Mouse (Mus musculus) bone marrow, adult 2 months (tissue): ENCODE measurements around the gene Fcgr2b. TPM values are rescaled to one million over a fixed set of nuclear protein-coding genes. Genes with fewer than 3 reads are reported as not detected.

ENCODE experiments used
- H3K27ac ChIP-seq: fragments of 200-500 bp; 2 replicates; pipeline ENCODE4 v1.5.1; 2012; ENCODE audit warnings: low read depth, mild to moderate bottlenecking, control low read depth, inconsistent platforms, low read length; ENCODE audit not compliant: control insufficient read depth, poor library complexity, insufficient read depth
- H3K4me1 ChIP-seq: fragments of 200-500 bp; 2 replicates; pipeline ENCODE4 v1.6.1; 2011; ENCODE audit warnings: low read length; ENCODE audit not compliant: control insufficient read depth, insufficient read depth
- H3K4me3 ChIP-seq: fragments of 200-500 bp; replicated peaks from 2 replicates; pipeline ENCODE3; 2011; ENCODE audit warnings: mild to moderate bottlenecking, low read depth, low read length, control low read depth; ENCODE audit not compliant: control insufficient read depth
- CTCF ChIP-seq: fragments of 200-500 bp; IDR thresholded peaks from 2 replicates; pipeline ENCODE4 v1.5.1; 2011; ENCODE audit warnings: low read length, control low read depth; ENCODE audit not compliant: control insufficient read depth, insufficient read depth
- POLR2A ChIP-seq: fragments of 200-500 bp; IDR thresholded peaks from 2 replicates; pipeline ENCODE4 v1.6.1; 2011; ENCODE audit warnings: low read depth, mild to moderate bottlenecking, control low read depth, low read length, borderline replicate concordance; ENCODE audit not compliant: control insufficient read depth
- WGBS: fragments of 180-500 bp; shearing (Covaris S2); methylation state at CpG from one replicate; pipeline ENCODE4 v1.1.7; 2018; 5-methylcytosine and 5-hydroxymethylcytosine counted together
- polyA plus RNA-seq: library from polyadenylated mRNA; stranded (reverse); fragments of >200 nt; gene quantifications from 2 replicates; pipeline ENCODE4 v1.2.4, GENCODE M21; 2011; ENCODE audit warnings: low replicate concordance; ENCODE audit not compliant: missing spikeins, insufficient read depth, insufficient read length

The Fcgr2b gene
- polyA plus RNA-seq, 1 experiment: 75.4 TPM

DNA sequence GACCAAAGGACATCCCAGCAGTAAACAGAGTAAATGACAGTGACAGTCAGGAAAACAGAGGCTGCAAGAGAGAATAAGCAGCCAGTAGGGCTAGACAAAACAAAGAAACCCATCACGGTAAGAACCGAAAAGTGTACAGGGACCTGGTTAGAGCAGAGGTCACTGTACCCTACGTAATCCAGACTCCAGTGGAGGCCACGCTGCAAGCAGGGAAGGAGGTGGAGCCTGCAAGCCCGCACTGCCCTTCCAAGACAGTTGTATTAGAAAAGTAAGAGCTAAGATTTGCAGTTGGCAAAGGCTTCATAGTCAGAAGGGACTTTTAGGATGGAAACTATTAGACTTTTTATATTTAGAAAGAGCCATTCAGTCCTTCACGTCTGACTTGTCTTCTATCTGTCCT, 49.4 kb downstream of the Fcgr2b start:
- peaks cover 5% of the 10 kb centered on the region for H3K4me1 ChIP-seq
- peak overlapping the region; percentile 76 for H3K27ac ChIP-seq
- WGBS: 65% methylated on average over 6 of the region's 6 CpGs
- no peak for TF ChIP-seq POLR2A
- no peak for TF ChIP-seq CTCF
- peak overlapping the region; percentile 65 for H3K4me3 ChIP-seq

DNA sequence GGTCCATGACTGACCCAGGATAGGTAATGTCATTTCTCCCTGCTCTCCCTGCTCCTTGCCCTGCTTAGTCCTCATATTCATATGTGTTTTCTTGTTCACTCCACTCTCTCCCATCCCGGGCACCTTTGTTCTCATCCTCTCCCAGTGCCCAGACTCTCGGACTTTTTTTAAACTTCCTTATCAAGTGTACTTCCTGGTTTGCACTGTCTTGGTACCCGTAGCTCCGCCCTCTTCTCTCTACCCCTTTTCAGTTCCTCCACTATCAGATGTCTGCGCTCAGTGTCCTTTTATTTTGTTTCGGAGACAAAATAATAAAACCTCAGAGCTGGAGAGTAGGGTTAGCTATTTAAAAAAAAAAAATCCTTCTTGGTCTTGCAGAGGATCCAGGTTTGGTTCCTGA, 51.9 kb downstream of the Fcgr2b start:
- TF ChIP-seq CTCF (no peak), POLR2A (no peak)
- WGBS: 14% methylated on average over 6 of the region's 6 CpGs
- H3K4me1 ChIP-seq: peaks cover 5% of the 10 kb centered on the region
- H3K4me3 ChIP-seq: peak overlapping the region; percentile 62
- peak overlapping the region; percentile 54; the same call in 1 of the 2 replicates for H3K27ac ChIP-seq

DNA sequence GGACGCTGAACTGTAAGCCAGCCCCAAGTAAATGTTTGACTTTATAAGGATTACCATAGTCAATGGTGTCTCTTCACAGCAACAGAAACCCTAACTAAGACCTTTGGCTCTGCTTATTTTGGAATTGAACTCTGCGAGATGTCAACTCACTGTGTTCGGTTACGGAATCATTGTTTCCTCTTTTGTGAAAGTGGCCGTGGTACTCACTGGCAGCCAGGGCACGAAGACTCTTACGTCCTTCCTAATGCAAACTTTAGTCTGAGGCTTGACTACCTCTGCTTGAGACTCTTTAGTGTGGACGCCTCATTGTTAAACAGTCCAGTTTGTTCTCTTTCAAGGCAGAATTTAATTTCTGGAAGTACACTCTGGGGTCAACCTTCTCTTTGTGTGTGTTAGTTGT, 57.0 kb downstream of the Fcgr2b start:
- H3K4me1 ChIP-seq: peaks cover 5% of the 10 kb centered on the region
- peak overlapping the region; percentile 69 for H3K27ac ChIP-seq
- no peak overlapping the region for H3K4me3 ChIP-seq
- 60% methylated on average over 8 of the region's 8 CpGs for WGBS
- TF ChIP-seq POLR2A (no peak), CTCF (no peak)

DNA sequence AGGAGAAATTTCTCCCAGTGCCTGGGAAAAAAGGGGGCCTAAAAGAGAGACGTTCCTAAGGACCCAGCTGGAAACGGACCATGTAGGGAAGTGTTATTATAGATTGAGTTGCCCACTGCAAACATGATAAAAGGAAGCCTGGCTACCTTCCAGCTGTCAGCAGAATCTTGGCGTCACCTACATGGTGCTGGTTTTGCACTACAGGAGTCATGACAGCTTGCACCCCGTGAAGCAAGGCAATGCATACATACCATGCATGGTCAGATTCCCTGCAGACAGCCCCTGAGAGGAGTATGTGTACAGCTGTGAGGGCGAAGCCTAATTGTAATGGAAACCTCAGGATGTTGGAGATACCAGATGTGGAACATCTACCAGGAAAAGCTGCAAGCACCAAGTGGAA, 60.7 kb downstream of the Fcgr2b start:
- no peak overlapping the region for H3K4me3 ChIP-seq
- WGBS: 60% methylated on average over 5 of the region's 5 CpGs
- no peak for TF ChIP-seq CTCF
- no peak for TF ChIP-seq POLR2A

DNA sequence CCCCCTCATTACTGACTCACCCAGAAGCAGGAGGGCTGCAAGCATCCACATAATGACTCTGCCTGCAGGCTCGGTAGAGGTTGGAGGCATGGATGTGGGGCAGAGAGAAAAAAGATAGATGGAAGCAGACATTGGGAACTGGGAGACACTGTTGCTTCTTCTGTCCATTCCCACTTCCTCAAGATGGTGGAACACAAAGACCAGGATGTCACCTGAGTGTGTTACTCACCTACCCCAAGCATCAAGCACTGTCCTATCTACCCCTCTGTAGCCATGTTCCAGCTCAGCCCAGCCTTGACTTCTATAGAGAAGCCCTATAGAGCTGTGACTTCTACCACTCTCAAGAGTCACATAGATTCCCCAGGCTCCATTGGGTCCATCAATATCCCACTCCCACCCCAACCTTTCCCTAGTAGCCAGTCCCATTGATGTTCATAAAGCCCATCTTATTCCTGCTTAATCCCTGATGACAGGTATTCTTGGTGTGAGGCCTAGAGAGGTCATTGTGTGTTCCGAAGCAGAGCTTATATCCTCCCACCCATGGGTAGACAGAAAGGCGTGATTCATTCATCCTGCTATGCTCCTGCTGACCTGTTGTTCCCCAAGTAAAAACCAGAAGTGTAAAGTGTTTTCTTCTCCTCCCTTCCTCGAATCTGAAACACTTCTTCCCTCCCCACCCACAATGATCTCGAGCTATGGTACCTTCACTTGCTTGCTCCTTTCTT, 63.3 kb downstream of the Fcgr2b start, which contains the start of gene Fcrlb:
Gene Fcrlb (minus strand): TSS at position 51 of the 725 bp plus-strand sequence.
- 63% methylated on average over 5 of the region's 5 CpGs for WGBS
- H3K27ac ChIP-seq: no peak within 1 kb of the TSS
- TF ChIP-seq POLR2A: no peak
- no peak for TF ChIP-seq CTCF
- H3K4me3 ChIP-seq: no peak within 1 kb of the TSS
- 0 out of 2 replicates have a peak, but pooled peaks cover 2% of the 10 kb centered on the region for H3K4me1 ChIP-seq

More for the DNA sequence above, 60.7 kb downstream of the Fcgr2b start:
- Histone ChIP-seq H3K4me1 (peaks cover 3% of the 10 kb centered on the region), H3K27ac (no peak overlapping the region)

DNA sequence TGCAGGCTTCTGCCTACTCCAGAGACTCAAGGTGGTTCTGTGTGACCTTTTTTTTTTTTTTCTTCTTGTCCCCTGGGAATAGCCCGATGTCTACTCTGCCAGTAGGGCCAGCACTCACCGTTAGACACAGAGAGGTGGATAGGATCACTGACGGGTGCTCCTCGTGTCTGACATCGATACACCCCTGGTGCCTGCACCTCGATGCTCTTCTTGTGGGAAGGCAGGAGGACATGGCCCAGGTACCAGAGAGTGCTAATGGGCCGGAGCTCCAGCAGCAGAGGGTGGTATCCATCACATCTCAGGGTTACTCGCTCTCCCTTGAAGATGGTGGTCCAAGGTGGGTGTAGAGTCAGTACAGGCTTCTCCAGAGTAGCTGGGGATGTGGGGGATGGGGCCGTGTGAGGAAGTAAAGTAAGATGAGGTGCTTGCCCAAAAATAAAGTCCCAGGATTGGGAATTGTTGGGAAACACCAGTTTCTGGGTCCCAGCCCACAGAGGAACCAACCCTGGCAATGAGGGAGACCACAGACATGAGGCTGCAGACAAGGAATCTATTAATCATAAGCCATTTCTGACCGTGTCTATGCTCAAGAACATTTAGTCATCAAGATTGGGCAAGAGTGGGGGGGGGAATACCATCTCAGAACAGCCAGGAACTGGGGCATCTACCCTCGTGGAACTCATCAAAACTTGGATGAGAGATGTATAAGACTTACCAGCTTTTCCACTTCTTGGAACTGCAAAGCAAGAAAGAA, 64.3 kb downstream of the Fcgr2b start:
- H3K4me3 ChIP-seq: no peak overlapping the region
- TF ChIP-seq CTCF (no peak), POLR2A (no peak)
- no peak overlapping the region for H3K27ac ChIP-seq
- WGBS: 66% methylated on average over 11 of the region's 11 CpGs
- 0 out of 2 replicates have a peak, but pooled peaks cover 2% of the 10 kb centered on the region for H3K4me1 ChIP-seq

Other genes starting within 250 kb of the Fcgr2b start
- 3.8 and 7.7 TPM in 2 replicates for gene Atf6, start 108.8 kb downstream of the Fcgr2b start, polyA plus RNA-seq
- 2.4 and 4.4 TPM in 2 replicates for gene Gm26620, start 91.5 kb downstream of the Fcgr2b start, polyA plus RNA-seq
- gene Dusp12, start 91.0 kb downstream of the Fcgr2b start, polyA plus RNA-seq: 7.5 and 18.2 TPM in 2 replicates
- gene Fcrlb, start 63.6 kb downstream of the Fcgr2b start, polyA plus RNA-seq: not detected in 2 replicates
- gene Fcrla, start 49.0 kb downstream of the Fcgr2b start, polyA plus RNA-seq: 18.2 and 44.1 TPM in 2 replicates
- gene Fcgr4, start 42.4 kb upstream of the Fcgr2b start, polyA plus RNA-seq: 10.4 and 24.3 TPM in 2 replicates
- gene Fcgr3, start 88.4 kb upstream of the Fcgr2b start, polyA plus RNA-seq: 18.2 and 56.7 TPM in 2 replicates
- gene Cfap126, start 137.4 kb upstream of the Fcgr2b start, polyA plus RNA-seq: not detected in 2 replicates
- gene Sdhc, start 174.1 kb upstream of the Fcgr2b start, polyA plus RNA-seq: 63.6 and 72.1 TPM in 2 replicates
- not detected in 2 replicates for gene Mpz, start 174.2 kb upstream of the Fcgr2b start, polyA plus RNA-seq
- gene Pcp4l1, start 219.7 kb upstream of the Fcgr2b start, polyA plus RNA-seq: 4.3 and 5.1 TPM in 2 replicates
- 0.80 and 1.0 TPM in 2 replicates for gene Nr1i3, start 237.4 kb upstream of the Fcgr2b start, polyA plus RNA-seq
- 10.8 and 20.1 TPM in 2 replicates for gene Tomm40l, start 246.0 kb upstream of the Fcgr2b start, polyA plus RNA-seq
- 66.3 and 203 TPM in 2 replicates for gene Apoa2, start 248.5 kb upstream of the Fcgr2b start, polyA plus RNA-seq